ENCODE assay signal across 11 mouse cellular contexts in genomic region chr12:86687971-86688573, GRCm38 (mm10). TPM values are rescaled to one million over a fixed set of nuclear protein-coding genes. Genes with fewer than 3 reads are reported as not detected.
DNase-seq lines count a peak whose midpoint lies in the region; ATAC-seq lines count a peak whose summit lies in the region.
"Had no signal": no experiment of that assay in that cellular context is flagged by ENCODE, and none has a peak within 500 bp of the region (broad histone marks: within the 10 kb centered on the region; RNA-seq: fewer than 3 reads in every experiment).

No protein-coding gene starts in this region.

- peak; percentile 98 for DNase-seq in heart, adult 11 months
- no peak for DNase-seq in heart, adult 8-10 months (ENCODE audit: low spot score)
- peak; percentile 49 for DNase-seq in WW6 (ENCODE audit: low read depth, low spot score)
- no peak for DNase-seq in layer of hippocampus, adult 9-10 months (ENCODE audit: low spot score)
- DNase-seq in adrenal gland, adult (ENCODE audit: inconsistent age in 2 of 2, low spot score in 1 of 2): no peak
- DNase-seq in left cerebral cortex, adult 18-20 months (ENCODE audit: low spot score in 2 of 2): no peak
- DNase-seq: thymus, adult 18-20 months had no signal

- no peaks in the 10 kb centered on the region for H3K27me3 ChIP-seq in heart, embryonic 13.5 days (replicated peaks)
- no peaks in the 10 kb centered on the region for H3K27me3 ChIP-seq in liver, embryonic 15.5 days

- peaks cover 36% of the 10 kb centered on the region for H3K36me3 ChIP-seq in heart, embryonic 13.5 days
- no peaks in the 10 kb centered on the region for H3K36me3 ChIP-seq in liver, embryonic 15.5 days (replicated peaks)

- no peak for ATAC-seq in heart, embryonic 13.5 days (ENCODE audit: extremely low read depth, insufficient number of reproducible peaks, low FRiP score, low TSS enrichment)
- peak; percentile 45 for ATAC-seq in liver, embryonic 15.5 days (ENCODE audit: insufficient read depth)

- H3K27ac ChIP-seq in heart, embryonic 13.5 days (replicated peaks): peak overlapping the region; percentile 34
- H3K27ac ChIP-seq in liver, embryonic 15.5 days (replicated peaks): no peak overlapping the region

- no peak overlapping the region for H3K4me3 ChIP-seq in heart, embryonic 13.5 days
- no peak overlapping the region for H3K4me3 ChIP-seq in liver, embryonic 15.5 days (replicated peaks)

- WGBS in heart, embryonic 13.5 days: 60% methylated on average over 4 of the region's 4 CpGs
- WGBS in liver, embryonic 15.5 days (ENCODE audit: insufficient replicate concordance): 57% methylated on average over 4 of the region's 4 CpGs

- peaks cover 68% of the 10 kb centered on the region for H3K4me1 ChIP-seq in heart, embryonic 13.5 days
- peaks cover 15% of the 10 kb centered on the region for H3K4me1 ChIP-seq in liver, embryonic 15.5 days (replicated peaks)

- no peak overlapping the region for H3K9ac ChIP-seq in heart, embryonic 13.5 days
- no peak overlapping the region for H3K9ac ChIP-seq in liver, embryonic 15.5 days

- no peak overlapping the region for H3K4me2 ChIP-seq in heart, embryonic 13.5 days
- H3K4me2 ChIP-seq in liver, embryonic 15.5 days: no peak overlapping the region

- no peaks in the 10 kb centered on the region for H3K9me3 ChIP-seq in heart, embryonic 13.5 days
- H3K9me3 ChIP-seq in liver, embryonic 15.5 days (replicated peaks): no peaks in the 10 kb centered on the region

RNA-seq across cellular contexts. Expression of gene Vash1, which starts 9.6 kb away (rescaled TPM):
- total RNA-seq in heart, adult 8-10 months (2022): 10 to 100 TPM in 3 of 4 experiments, 1 to 10 TPM in 1; 6.6 to 16.3 (median 13.3) TPM
- polyA plus RNA-seq in heart, embryonic 13.5 days (2015; fragmentation: Nextera tagmentation; extraction: Ambion mirVana): 9.3 and 9.8 TPM in 2 replicates
- polyA plus RNA-seq in liver, embryonic 15.5 days (2015; fragmentation: Nextera tagmentation; extraction: Ambion mirVana): 0.88 and 0.93 TPM in 2 replicates
- 10 to 100 TPM; 29.8 to 35.4 TPM for total RNA-seq in left cerebral cortex, adult 18-20 months (2021)

RNA-seq across cellular contexts. Expression of gene Angel1, which starts 38.2 kb away (rescaled TPM):
- total RNA-seq in heart, adult 8-10 months (2022): 1 to 10 TPM; 2.9 to 4.6 (median 3.8) TPM
- 9.6 TPM in 2 replicates for polyA plus RNA-seq in heart, embryonic 13.5 days (2015; fragmentation: Nextera tagmentation; extraction: Ambion mirVana)
- polyA plus RNA-seq in liver, embryonic 15.5 days (2015; fragmentation: Nextera tagmentation; extraction: Ambion mirVana): 1.0 and 1.2 TPM in 2 replicates
- 1 to 10 TPM; 8.2 TPM for total RNA-seq in left cerebral cortex, adult 18-20 months (2021)

RNA-seq across cellular contexts. Expression of gene Lrrc74a, which starts 46.1 kb away (rescaled TPM):
- total RNA-seq in heart, adult 8-10 months (2022): not detected
- not detected in 2 replicates for polyA plus RNA-seq in heart, embryonic 13.5 days (2015; fragmentation: Nextera tagmentation; extraction: Ambion mirVana)
- polyA plus RNA-seq in liver, embryonic 15.5 days (2015; fragmentation: Nextera tagmentation; extraction: Ambion mirVana): not detected in 2 replicates
- not detected for total RNA-seq in left cerebral cortex, adult 18-20 months (2021)
- total RNA-seq: left cerebral cortex, postnatal 36 days had no signal
- polyA plus RNA-seq: neural tube, embryonic 11.5 days had no signal

Comparison
In these comparisons a context has a peak if more than half of its experiments do, and no peak if none do; other contexts are left out.
1. DNase-seq: peak in heart, adult 11 months (single experiment) and WW6 (single experiment); none in heart, adult 8-10 months (single experiment), layer of hippocampus, adult 9-10 months (single experiment), adrenal gland, adult (0 of 2) and left cerebral cortex, adult 18-20 months (0 of 2).